Mouse (Mus musculus): ENCODE measurements around the gene H2-D1.

DNA sequence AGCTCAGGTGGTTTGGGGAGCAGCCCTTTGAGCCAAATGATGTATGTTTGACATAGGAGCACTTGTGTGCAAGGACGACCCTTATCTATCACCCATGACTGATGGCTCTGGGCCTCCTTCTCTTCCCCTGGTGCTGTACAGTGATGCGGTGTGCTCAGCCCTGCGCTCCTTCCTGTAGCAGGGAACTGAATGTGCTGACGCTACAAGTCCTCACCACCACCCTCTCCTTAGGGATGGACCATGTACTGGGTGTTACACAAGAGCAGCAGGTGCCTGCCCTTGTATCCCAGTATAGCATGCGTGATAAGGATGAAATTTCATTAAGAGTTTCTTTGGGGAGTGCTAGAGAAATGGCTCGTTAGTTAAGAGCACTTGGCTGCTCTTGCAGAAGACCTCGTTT lies 15.4 kb upstream of the H2-D1 start:
- TF ChIP-seq CTCF (conservative IDR thresholded peaks at IDR 0.05; ENCODE audit: insufficient read depth, insufficient read length, low read depth, low read length), result no peak
- no peak for TF ChIP-seq POLR2A (IDR thresholded peaks at IDR 0.05; ENCODE audit: low read depth, low read length)
